Mouse (Mus musculus): ENCODE results near the gene Mpzl3. TPM values are rescaled to one million over a fixed set of nuclear protein-coding genes. Genes with fewer than 3 reads are reported as not detected.

Gene Mpzl3
- polyA plus RNA-seq, 1 experiment = 0.47 TPM

DNA sequence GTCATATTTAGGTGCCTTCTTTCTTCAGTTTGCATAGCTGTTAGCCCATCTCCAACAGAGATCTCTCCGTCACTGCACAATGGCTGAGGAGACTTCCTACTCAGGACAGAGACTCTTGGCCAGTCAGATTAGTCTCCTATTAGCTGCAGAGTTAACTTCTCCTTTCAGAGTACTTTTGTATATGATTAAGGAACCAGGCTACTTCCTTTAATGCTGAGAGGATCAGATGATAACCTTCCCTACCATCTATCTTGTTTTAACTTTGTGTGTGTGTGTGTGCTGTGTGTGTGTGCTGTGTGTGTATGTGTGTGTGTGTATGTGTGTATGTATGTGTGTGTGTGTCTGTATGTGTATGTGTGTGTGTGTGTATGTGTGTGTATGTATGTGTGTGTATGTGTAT is 5.3 kb upstream of the Mpzl3 start:
- Histone ChIP-seq H3K79me2 (ENCODE audit: control insufficient read depth, insufficient read depth) (no peaks in the 10 kb centered on the region), H3ac (ENCODE audit: control insufficient read depth, insufficient read length) (no peak overlapping the region), H3K4me3 (no peak overlapping the region), H3K36me3 (ENCODE audit: control insufficient read depth, insufficient read depth) (no peaks in the 10 kb centered on the region), H3K27me3 (ENCODE audit: control insufficient read depth, insufficient read depth, insufficient read length) (no peaks in the 10 kb centered on the region), H3K4me2 (ENCODE audit: low read depth) (no peak overlapping the region)
- TF ChIP-seq TCF12 (IDR thresholded peaks at IDR 0.05; ENCODE audit: insufficient read depth, poor library complexity, severe bottlenecking) (no peak), MAX (IDR thresholded peaks at IDR 0.05; ENCODE audit: low read depth) (no peak), TCF3 (IDR thresholded peaks at IDR 0.05; ENCODE audit: insufficient read length, low read depth) (no peak), POLR2A (IDR thresholded peaks at IDR 0.05; ENCODE audit: insufficient read length, low read depth) (no peak), POLR2AphosphoS2 (IDR thresholded peaks at IDR 0.05; ENCODE audit: insufficient read length, low read depth) (no peak), REST (IDR thresholded peaks at IDR 0.05; ENCODE audit: insufficient read depth, insufficient read length) (no peak), SRF (IDR thresholded peaks at IDR 0.05; ENCODE audit: control insufficient read depth, insufficient read length, low read depth) (no peak), USF1 (IDR thresholded peaks at IDR 0.05; ENCODE audit: low read depth) (no peak), MYOG (IDR thresholded peaks at IDR 0.05; ENCODE audit: control insufficient read depth in 1 of 3, insufficient read depth in 1 of 3, insufficient read length in 2 of 3, low read depth in 2 of 3) (no peak), CEBPB (IDR thresholded peaks at IDR 0.05; ENCODE audit: insufficient read depth, poor library complexity, severe bottlenecking) (no peak), MYOD1 (IDR thresholded peaks at IDR 0.05; ENCODE audit: control insufficient read depth in 1 of 3, insufficient read length in 2 of 3, low read depth in 2 of 3) (no peak), E2F4 (IDR thresholded peaks at IDR 0.05; ENCODE audit: insufficient read depth) (no peak)

DNA sequence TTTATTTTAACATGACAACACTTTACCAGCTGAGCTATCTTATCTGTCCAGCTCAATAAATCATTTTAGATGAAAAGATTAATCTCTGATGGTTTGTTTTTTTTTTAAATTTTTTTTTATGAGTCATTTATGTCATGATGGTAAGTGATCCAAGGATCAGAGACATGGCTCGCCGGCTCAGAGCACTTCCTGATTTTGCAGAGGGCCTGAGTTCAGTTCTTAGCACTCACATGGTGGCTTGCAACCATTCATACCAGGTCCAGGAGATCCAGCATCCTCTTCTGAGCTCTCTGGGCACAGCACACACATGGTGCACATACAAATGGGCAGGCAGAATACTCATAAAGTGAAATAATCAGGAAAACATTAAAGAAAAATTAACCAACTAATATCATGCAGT is 4.7 kb upstream of the Mpzl3 start:
- no peak overlapping the region for H3K4me2 ChIP-seq (ENCODE audit: low read depth)
- peaks cover 5% of the 10 kb centered on the region for H3K27me3 ChIP-seq (ENCODE audit: control insufficient read depth, insufficient read depth, insufficient read length)
- no peaks in the 10 kb centered on the region for H3K36me3 ChIP-seq (ENCODE audit: control insufficient read depth, insufficient read depth)
- no peak for TF ChIP-seq CEBPB (IDR thresholded peaks at IDR 0.05; ENCODE audit: insufficient read depth, poor library complexity, severe bottlenecking)
- TF ChIP-seq SRF (IDR thresholded peaks at IDR 0.05; ENCODE audit: control insufficient read depth, insufficient read length, low read depth) = no peak
- no peaks in the 10 kb centered on the region for H3K79me2 ChIP-seq (ENCODE audit: control insufficient read depth, insufficient read depth)
- no peak overlapping the region for H3ac ChIP-seq (ENCODE audit: control insufficient read depth, insufficient read length)
- H3K4me3 ChIP-seq = no peak overlapping the region

DNA sequence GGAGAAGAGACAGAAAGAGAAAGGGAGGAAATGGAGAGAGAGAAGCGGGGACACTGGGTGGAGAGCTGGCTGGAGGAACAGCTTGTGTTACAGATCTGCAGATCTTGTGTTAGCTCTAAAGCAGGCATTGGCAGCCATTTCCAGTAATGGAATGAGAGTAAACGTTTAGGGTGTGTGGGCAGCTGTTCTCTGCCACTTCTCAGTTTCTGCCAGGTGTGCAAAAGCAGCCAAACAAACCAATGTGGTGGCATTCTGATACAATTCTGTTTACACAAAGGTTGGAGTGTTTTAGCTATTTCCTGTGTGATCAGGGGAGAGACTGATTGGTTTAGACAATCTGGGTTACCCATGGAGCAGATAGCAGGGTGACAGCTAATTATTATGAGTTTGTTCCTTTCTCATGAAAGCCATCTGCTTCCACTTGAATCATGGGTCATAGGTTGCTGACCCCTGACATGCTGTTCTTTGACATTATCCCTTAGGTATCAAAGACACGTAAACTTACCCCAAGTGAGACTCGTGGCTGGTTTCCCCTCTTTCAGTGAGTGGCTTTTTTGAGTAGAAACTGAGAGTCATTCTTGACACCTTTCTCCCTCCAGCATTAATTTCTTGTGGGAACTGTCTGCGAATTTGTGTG is 3.4 kb downstream of the Mpzl3 start:
- Histone ChIP-seq H3K79me2 (ENCODE audit: control insufficient read depth, insufficient read depth) (no peaks in the 10 kb centered on the region), H3K36me3 (ENCODE audit: control insufficient read depth, insufficient read depth) (no peaks in the 10 kb centered on the region), H3K27me3 (ENCODE audit: control insufficient read depth, insufficient read depth, insufficient read length) (peaks cover 47% of the 10 kb centered on the region), H3K4me2 (ENCODE audit: low read depth) (no peak overlapping the region), H3ac (ENCODE audit: control insufficient read depth, insufficient read length) (no peak overlapping the region), H3K4me3 (no peak overlapping the region)
- TF ChIP-seq E2F4 (IDR thresholded peaks at IDR 0.05; ENCODE audit: insufficient read depth) = no peak
- TF ChIP-seq MAX (IDR thresholded peaks at IDR 0.05; ENCODE audit: low read depth) = no peak
- no peak for TF ChIP-seq POLR2AphosphoS2 (IDR thresholded peaks at IDR 0.05; ENCODE audit: insufficient read length, low read depth)
- no peak for TF ChIP-seq POLR2A (IDR thresholded peaks at IDR 0.05; ENCODE audit: insufficient read length, low read depth)
- TF ChIP-seq REST (IDR thresholded peaks at IDR 0.05; ENCODE audit: insufficient read depth, insufficient read length) = no peak
- TF ChIP-seq MYOG (IDR thresholded peaks at IDR 0.05; ENCODE audit: control insufficient read depth in 1 of 3, insufficient read depth in 1 of 3, insufficient read length in 2 of 3, low read depth in 2 of 3) = no peak
- no peak for TF ChIP-seq CEBPB (IDR thresholded peaks at IDR 0.05; ENCODE audit: insufficient read depth, poor library complexity, severe bottlenecking)
- no peak for TF ChIP-seq TCF3 (IDR thresholded peaks at IDR 0.05; ENCODE audit: insufficient read length, low read depth)
- no peak for TF ChIP-seq USF1 (IDR thresholded peaks at IDR 0.05; ENCODE audit: low read depth)
- no peak for TF ChIP-seq SRF (IDR thresholded peaks at IDR 0.05; ENCODE audit: control insufficient read depth, insufficient read length, low read depth)
- TF ChIP-seq MYOD1 (IDR thresholded peaks at IDR 0.05; ENCODE audit: control insufficient read depth in 1 of 3, insufficient read length in 2 of 3, low read depth in 2 of 3) = no peak
- no peak for TF ChIP-seq TCF12 (IDR thresholded peaks at IDR 0.05; ENCODE audit: insufficient read depth, poor library complexity, severe bottlenecking)

DNA sequence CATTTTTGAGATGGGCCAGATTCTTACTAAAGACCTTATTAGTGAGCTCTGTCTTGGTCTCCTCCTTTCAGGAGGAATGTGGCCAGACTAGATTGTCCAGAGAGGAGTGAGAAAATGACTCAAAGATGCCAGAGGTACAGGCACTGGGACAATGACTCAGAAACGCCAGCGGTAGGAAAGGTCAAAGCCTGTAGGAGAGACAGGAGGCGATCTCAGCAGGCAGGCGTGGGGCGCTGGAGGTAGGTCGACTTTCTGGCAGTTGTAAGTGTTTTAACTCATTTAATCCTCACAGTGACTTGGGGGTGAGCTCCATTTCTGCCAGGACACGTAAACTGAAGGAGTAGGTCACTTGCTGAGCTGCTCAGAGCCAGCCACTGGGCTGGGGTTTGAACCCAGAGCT is 5.2 kb downstream of the Mpzl3 start:
- peaks cover 44% of the 10 kb centered on the region for H3K27me3 ChIP-seq (ENCODE audit: control insufficient read depth, insufficient read depth, insufficient read length)
- H3K36me3 ChIP-seq (ENCODE audit: control insufficient read depth, insufficient read depth) = no peaks in the 10 kb centered on the region
- H3K4me2 ChIP-seq (ENCODE audit: low read depth) = no peak overlapping the region
- no peak overlapping the region for H3ac ChIP-seq (ENCODE audit: control insufficient read depth, insufficient read length)
- no peak overlapping the region for H3K4me3 ChIP-seq
- TF ChIP-seq REST (IDR thresholded peaks at IDR 0.05; ENCODE audit: insufficient read depth, insufficient read length) (no peak), TCF3 (IDR thresholded peaks at IDR 0.05; ENCODE audit: insufficient read length, low read depth) (no peak), SRF (IDR thresholded peaks at IDR 0.05; ENCODE audit: control insufficient read depth, insufficient read length, low read depth) (no peak), USF1 (IDR thresholded peaks at IDR 0.05; ENCODE audit: low read depth) (no peak)
- H3K79me2 ChIP-seq (ENCODE audit: control insufficient read depth, insufficient read depth) = no peaks in the 10 kb centered on the region

DNA sequence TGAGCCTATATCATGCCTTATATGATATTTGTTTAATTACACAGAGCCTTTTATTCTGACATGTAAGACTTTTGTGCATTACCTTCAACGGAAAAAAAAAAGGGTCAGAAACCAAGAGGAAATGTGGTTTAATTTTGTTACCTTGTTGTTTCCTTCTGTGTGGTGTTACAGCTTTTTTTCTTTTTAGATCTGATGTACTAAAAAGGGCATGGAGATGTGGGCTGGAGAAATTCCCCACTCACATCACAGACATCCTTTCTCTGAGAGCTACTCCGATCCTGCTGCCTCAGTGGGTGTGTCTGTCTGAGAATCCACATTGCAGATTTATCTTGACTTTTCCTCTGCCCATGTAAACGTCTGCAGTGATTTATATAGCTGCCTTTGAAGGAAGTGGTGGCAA is 7.7 kb downstream of the Mpzl3 start:
- no peaks in the 10 kb centered on the region for H3K36me3 ChIP-seq (ENCODE audit: control insufficient read depth, insufficient read depth)
- no peak overlapping the region for H3K4me3 ChIP-seq
- H3K79me2 ChIP-seq (ENCODE audit: control insufficient read depth, insufficient read depth) = no peaks in the 10 kb centered on the region
- no peak overlapping the region for H3ac ChIP-seq (ENCODE audit: control insufficient read depth, insufficient read length)
- H3K27me3 ChIP-seq (ENCODE audit: control insufficient read depth, insufficient read depth, insufficient read length) = peaks cover 34% of the 10 kb centered on the region
- H3K4me2 ChIP-seq (ENCODE audit: low read depth) = no peak overlapping the region
- no peak for TF ChIP-seq POLR2A (IDR thresholded peaks at IDR 0.05; ENCODE audit: insufficient read length, low read depth)
- TF ChIP-seq CEBPB (IDR thresholded peaks at IDR 0.05; ENCODE audit: insufficient read depth, poor library complexity, severe bottlenecking) = no peak
- no peak for TF ChIP-seq REST (IDR thresholded peaks at IDR 0.05; ENCODE audit: insufficient read depth, insufficient read length)
- TF ChIP-seq MYOG (IDR thresholded peaks at IDR 0.05; ENCODE audit: control insufficient read depth in 1 of 3, insufficient read depth in 1 of 3, insufficient read length in 2 of 3, low read depth in 2 of 3) = no peak
- TF ChIP-seq SRF (IDR thresholded peaks at IDR 0.05; ENCODE audit: control insufficient read depth, insufficient read length, low read depth) = no peak
- no peak for TF ChIP-seq POLR2AphosphoS2 (IDR thresholded peaks at IDR 0.05; ENCODE audit: insufficient read length, low read depth)
- no peak for TF ChIP-seq MYOD1 (IDR thresholded peaks at IDR 0.05; ENCODE audit: control insufficient read depth in 1 of 3, insufficient read length in 2 of 3, low read depth in 2 of 3)
- no peak for TF ChIP-seq TCF3 (IDR thresholded peaks at IDR 0.05; ENCODE audit: insufficient read length, low read depth)
- no peak for TF ChIP-seq E2F4 (IDR thresholded peaks at IDR 0.05; ENCODE audit: insufficient read depth)
- no peak for TF ChIP-seq MAX (IDR thresholded peaks at IDR 0.05; ENCODE audit: low read depth)
- TF ChIP-seq TCF12 (IDR thresholded peaks at IDR 0.05; ENCODE audit: insufficient read depth, poor library complexity, severe bottlenecking) = no peak

Measured in myocyte (in vitro differentiated cells).